Mouse (Mus musculus) gastrocnemius, postnatal 36 days (tissue): Measurements from ENCODE around the gene Pde4d. TPM values are rescaled to one million over a fixed set of nuclear protein-coding genes. Genes with fewer than 3 reads are reported as not detected.
A peak's percentile ranks its signal among the peaks of the same experiment; 100 is the strongest.

Experiments used
- DNase-seq, 2 experiments: peaks; one replicate each; pipeline ENCODE4 v3.0.0; 2022
- intact Hi-C: fragments of 180-260 bp; cut with DNase I; formaldehyde crosslinking; loops from one replicate; pipeline ENCODE4 v1.15.1; 2025
- total RNA-seq, 2 experiments: library from RNA; stranded (reverse); gene quantifications; 2 replicates each; pipeline ENCODE4 v1.2.3; 2021

Gene Pde4d
- total RNA-seq, 2 experiments from 2014 or later, result 190 to 235 TPM

- DNase-seq, result no peak
- intact Hi-C loops, result no loop called here
These were observed 487.5 kb downstream of the Pde4d start for GRCm38 (mm10) chr13:108937272-108937671.

GRCm38 (mm10) chr13:108952911-108953310 lies 503.2 kb downstream of the Pde4d start:
- intact Hi-C loops, result no loop called here
- no peak for DNase-seq

GRCm38 (mm10) chr13:108956059-108956458 lies 506.3 kb downstream of the Pde4d start:
- no peak for DNase-seq
- intact Hi-C loops, result no loop called here

GRCm38 (mm10) chr13:108964056-108964455 lies 514.3 kb downstream of the Pde4d start:
- intact Hi-C loops, result no loop called here
- DNase-seq, result no peak

GRCm38 (mm10) chr13:108981144-108981543 lies 531.4 kb downstream of the Pde4d start:
- intact Hi-C loops, result no loop called here

GRCm38 (mm10) chr13:108998739-108999138 lies 549.0 kb downstream of the Pde4d start:
- intact Hi-C loops, result no loop called here
- DNase-seq, result no peak

More at GRCm38 (mm10) chr13:108981144-108981543, 531.4 kb downstream of the Pde4d start:
- DNase-seq, result no peak

- intact Hi-C loops, result no loop called here
- no peak for DNase-seq
These were observed 575.0 kb downstream of the Pde4d start for GRCm38 (mm10) chr13:109024703-109025102.

- DNase-seq, result no peak
These were observed 597.4 kb downstream of the Pde4d start for GRCm38 (mm10) chr13:109047126-109047525.

GRCm38 (mm10) chr13:109052805-109053204 lies 603.1 kb downstream of the Pde4d start:
- intact Hi-C loops, result no loop called here
- DNase-seq, result no peak

More at GRCm38 (mm10) chr13:109047126-109047525, 597.4 kb downstream of the Pde4d start:
- intact Hi-C loops, result no loop called here

- DNase-seq, result no peak
- intact Hi-C loops, result no loop called here
These were observed 603.7 kb downstream of the Pde4d start for GRCm38 (mm10) chr13:109053242-109054018.

GRCm38 (mm10) chr13:109058045-109058444 lies 608.3 kb downstream of the Pde4d start:
- DNase-seq, result no peak
- intact Hi-C loops, result no loop called here

- peak in 1 of 2 experiments; percentile 8 for DNase-seq
- intact Hi-C loops, result no loop called here
These were observed 616.9 kb downstream of the Pde4d start for GRCm38 (mm10) chr13:109066581-109067159.

GRCm38 (mm10) chr13:109068258-109069219 lies 618.8 kb downstream of the Pde4d start:
- intact Hi-C loops, result no loop called here
- no peak for DNase-seq

GRCm38 (mm10) chr13:109073371-109073770 lies 623.6 kb downstream of the Pde4d start:
- intact Hi-C loops, result no loop called here

GRCm38 (mm10) chr13:109074078-109074477 lies 624.3 kb downstream of the Pde4d start:
- no peak for DNase-seq

More at GRCm38 (mm10) chr13:109073371-109073770, 623.6 kb downstream of the Pde4d start:
- DNase-seq, result no peak

GRCm38 (mm10) chr13:109092654-109093053 lies 642.9 kb downstream of the Pde4d start:
- no peak for DNase-seq
- intact Hi-C loops, result no loop called here

More at GRCm38 (mm10) chr13:109074078-109074477, 624.3 kb downstream of the Pde4d start:
- intact Hi-C loops, result no loop called here

- no peak for DNase-seq
- intact Hi-C loops, result no loop called here
These were observed 646.9 kb downstream of the Pde4d start for GRCm38 (mm10) chr13:109096654-109097053.

GRCm38 (mm10) chr13:109116004-109116341 lies 666.2 kb downstream of the Pde4d start:
- intact Hi-C loops, result no loop called here
- no peak for DNase-seq

- peak in 1 of 2 experiments; percentile 3 for DNase-seq
- intact Hi-C loops, result no loop called here
These were observed 666.8 kb downstream of the Pde4d start for GRCm38 (mm10) chr13:109116342-109117201.
